Mouse (Mus musculus) megakaryocyte, embryonic 14.5 days (primary cell): ENCODE measurements around the gene Mettl25.

ENCODE experiments used
- FLI1 ChIP-seq: IDR thresholded peaks from 2 replicates; pipeline ENCODE4 v1.6.1; 2012; ENCODE audit warnings: low read length, inconsistent platforms, mixed read lengths
- GATA1 ChIP-seq: IDR thresholded peaks from 3 replicates; pipeline ENCODE4 v1.6.1; 2012; ENCODE audit warnings: mixed read lengths, low read length, inconsistent platforms, borderline replicate concordance

GRCm38 (mm10) chr10:105783766-105784165 lies 57.4 kb downstream of the Mettl25 start:
- TF ChIP-seq GATA1 = no peak
- no peak for TF ChIP-seq FLI1
